Mouse (Mus musculus) thymus, postnatal 14 days (tissue): Measurements from ENCODE around the gene Gm3252.
"Not testable (repeated sequence)": the region's sequence is repeated elsewhere in the genome, so short reads cannot be mapped to it uniquely, and the experiment has no call there.

Source experiments
- DNase-seq: peaks from one replicate; pipeline ENCODE4 v3.0.0; 2021

The Gm3252 gene

GRCm38 (mm10) chr14:4726038-4726880 is at the start of gene Gm3252:
Gm3252 (plus strand) TSS chr14:4726775.
- not testable (repeated sequence) for DNase-seq

- DNase-seq: not testable (repeated sequence)
Measured at GRCm38 (mm10) chr14:4708938-4709337, 17.6 kb upstream of the Gm3252 start, which contains the start of gene Gm7876. Gm7876 (plus strand) TSS chr14:4709238.

GRCm38 (mm10) chr14:4776037-4776436 is 49.5 kb downstream of the Gm3252 start, which contains the start of gene Gm9602:
Gm9602 (plus strand) TSS chr14:4776337.
- DNase-seq: not testable (repeated sequence)
